Mouse (Mus musculus) CH12.LX (cell line): ENCODE results near the gene Tmem266.

Source experiments
- BHLHE40 ChIP-seq: IDR thresholded peaks from 2 replicates; pipeline ENCODE4 v1.6.1; 2011; ENCODE audit warnings: mild to moderate bottlenecking, low read depth, low read length, improper control_type of control experiment
- CHD2 ChIP-seq: IDR thresholded peaks from 2 replicates; pipeline ENCODE4 v1.6.1; 2011; ENCODE audit warnings: low read length, improper control_type of control experiment
- CTCF ChIP-seq, 2 experiments: IDR thresholded peaks in 1 of 2; conservative IDR thresholded peaks in 1 of 2; 2 replicates each; pipeline ENCODE4 v1.5.1; 2011 to 2012; ENCODE audit warnings: low read depth in 2 of 2, low read length in 2 of 2, improper control_type of control experiment in 1 of 2, inconsistent platforms in 1 of 2, mild to moderate bottlenecking in 1 of 2, moderate library complexity in 1 of 2
- EP300 ChIP-seq: IDR thresholded peaks from 2 replicates; pipeline ENCODE4 v1.6.1; 2011; ENCODE audit warnings: low read length, improper control_type of control experiment
- MAFK ChIP-seq: IDR thresholded peaks from 2 replicates; pipeline ENCODE4 v1.6.1; 2011; ENCODE audit warnings: low read length, improper control_type of control experiment; ENCODE audit not compliant: insufficient replicate concordance
- MAZ ChIP-seq: IDR thresholded peaks from 2 replicates; pipeline ENCODE4 v1.6.1; 2012; ENCODE audit warnings: low read depth, mild to moderate bottlenecking, inconsistent platforms, low read length, improper control_type of control experiment, moderate library complexity
- NRF1 ChIP-seq: IDR thresholded peaks from 2 replicates; pipeline ENCODE4 v1.6.1; 2014; ENCODE audit warnings: low read depth, mild to moderate bottlenecking, inconsistent platforms, low read length, improper control_type of control experiment, moderate library complexity
- POLR2A ChIP-seq: IDR thresholded peaks from 2 replicates; pipeline ENCODE4 v1.6.1; 2011; ENCODE audit warnings: low read depth, mild to moderate bottlenecking, improper control_type of control experiment, low read length
- POLR2AphosphoS2 ChIP-seq: IDR thresholded peaks from 2 replicates; pipeline ENCODE4 v1.6.1; 2011; ENCODE audit warnings: low read depth, low read length, improper control_type of control experiment
- USF1 ChIP-seq: IDR thresholded peaks from 2 replicates; pipeline ENCODE4 v1.6.1; 2014; ENCODE audit warnings: low read depth, mild to moderate bottlenecking, inconsistent platforms, low read length, improper control_type of control experiment
- ZMIZ1 ChIP-seq: IDR thresholded peaks from 2 replicates; pipeline ENCODE4 v1.6.1; 2012; ENCODE audit warnings: low read depth, mild to moderate bottlenecking, inconsistent platforms, low read length, improper control_type of control experiment
- ZNF384 ChIP-seq: IDR thresholded peaks from 2 replicates; pipeline ENCODE4 v1.6.1; 2012; ENCODE audit warnings: low read depth, low read length, improper control_type of control experiment, inconsistent platforms

DNA sequence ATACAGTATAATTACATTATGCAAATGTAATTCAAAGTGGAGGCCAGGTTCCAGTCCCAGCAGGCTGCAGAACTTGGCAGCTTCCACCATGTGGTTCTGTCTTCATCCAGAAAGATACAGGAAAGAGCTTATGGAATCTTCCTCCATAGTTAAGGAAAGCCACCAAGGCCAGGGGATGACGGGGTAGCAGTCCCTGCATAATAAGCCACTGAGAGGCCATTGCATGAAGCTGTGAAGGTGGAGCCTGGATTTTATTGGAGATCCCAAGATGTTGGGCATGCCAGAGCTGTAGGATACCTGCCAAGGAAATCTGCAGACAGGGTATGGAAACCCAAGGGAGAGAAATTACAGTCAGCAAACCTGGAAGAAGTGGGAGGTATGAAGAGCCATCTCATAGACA, 30.5 kb downstream of the Tmem266 start:
- TF ChIP-seq MAZ (no peak), NRF1 (no peak), POLR2A (no peak), CTCF (conservative IDR thresholded peaks at IDR 0.05 in 1 of 2, IDR thresholded peaks at IDR 0.05 in 1 of 2; ENCODE audit: low read depth in 2 of 2, low read length in 2 of 2) (no peak), CHD2 (no peak), ZMIZ1 (no peak), BHLHE40 (no peak), USF1 (no peak), EP300 (no peak), MAFK (no peak), ZNF384 (no peak), POLR2AphosphoS2 (no peak)
